Mouse (Mus musculus): ENCODE data around the gene Amhr2. TPM values are rescaled to one million over a fixed set of nuclear protein-coding genes. Genes with fewer than 3 reads are reported as not detected.

Gene Amhr2
- polyA plus RNA-seq, 1 experiment from 2014 or later = 0.10 TPM

DNA sequence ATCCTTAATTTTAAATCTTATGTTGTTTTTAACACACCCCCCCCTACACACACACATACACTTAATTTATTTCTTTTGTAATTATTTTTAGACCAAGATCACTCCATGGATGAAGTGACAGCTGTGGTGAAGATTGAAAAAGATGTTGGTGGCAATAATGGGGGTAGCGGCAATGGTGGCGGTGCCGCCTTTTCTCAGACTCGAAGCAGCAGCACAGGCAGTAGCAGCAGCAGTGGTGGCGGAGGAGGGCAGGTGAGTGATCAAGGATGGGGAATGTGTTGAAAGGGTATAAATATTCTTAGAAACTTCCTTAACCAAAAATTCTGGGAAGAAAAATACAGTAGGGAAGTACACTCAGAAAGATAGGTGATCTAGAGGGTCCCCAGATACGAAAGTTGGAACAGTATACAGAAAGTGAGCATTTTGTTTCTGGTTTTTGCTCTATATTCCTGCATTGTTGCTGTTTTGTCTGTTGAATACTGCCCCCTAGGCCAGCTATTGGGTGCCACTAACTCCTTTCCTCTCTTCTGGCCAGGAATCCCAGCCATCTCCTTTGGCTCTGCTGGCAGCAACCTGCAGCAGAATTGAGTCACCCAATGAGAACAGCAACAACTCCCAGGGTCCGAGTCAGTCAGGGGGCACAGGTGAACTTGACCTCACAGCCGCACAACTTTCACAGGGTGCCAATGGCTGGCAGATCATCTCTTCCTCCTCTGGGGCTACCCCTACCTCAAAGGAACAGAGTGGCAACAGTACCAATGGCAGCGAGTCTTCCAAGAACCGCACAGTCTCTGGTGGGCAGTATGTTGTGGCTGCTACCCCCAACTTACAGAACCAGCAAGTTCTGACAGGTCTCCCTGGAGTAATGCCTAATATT is 37.2 kb upstream of the Amhr2 start:
- DNase-seq (ENCODE audit: low spot score) = no peak
- no peaks in the 10 kb centered on the region; the same call in 1 of the 2 replicates for H3K9me3 ChIP-seq (replicated peaks)
- H3K36me3 ChIP-seq = peaks cover 54% of the 10 kb centered on the region
- H3K27ac ChIP-seq (replicated peaks) = no peak overlapping the region
- no peaks in the 10 kb centered on the region for H3K27me3 ChIP-seq (ENCODE audit: low read depth, poor library complexity, severe bottlenecking)
- peak overlapping the region; percentile 16; the same call in 1 of the 2 replicates for H3K4me3 ChIP-seq
- WGBS = 96% methylated on average over 10 of the region's 10 CpGs
- H3K4me1 ChIP-seq = peaks cover 53% of the 10 kb centered on the region

DNA sequence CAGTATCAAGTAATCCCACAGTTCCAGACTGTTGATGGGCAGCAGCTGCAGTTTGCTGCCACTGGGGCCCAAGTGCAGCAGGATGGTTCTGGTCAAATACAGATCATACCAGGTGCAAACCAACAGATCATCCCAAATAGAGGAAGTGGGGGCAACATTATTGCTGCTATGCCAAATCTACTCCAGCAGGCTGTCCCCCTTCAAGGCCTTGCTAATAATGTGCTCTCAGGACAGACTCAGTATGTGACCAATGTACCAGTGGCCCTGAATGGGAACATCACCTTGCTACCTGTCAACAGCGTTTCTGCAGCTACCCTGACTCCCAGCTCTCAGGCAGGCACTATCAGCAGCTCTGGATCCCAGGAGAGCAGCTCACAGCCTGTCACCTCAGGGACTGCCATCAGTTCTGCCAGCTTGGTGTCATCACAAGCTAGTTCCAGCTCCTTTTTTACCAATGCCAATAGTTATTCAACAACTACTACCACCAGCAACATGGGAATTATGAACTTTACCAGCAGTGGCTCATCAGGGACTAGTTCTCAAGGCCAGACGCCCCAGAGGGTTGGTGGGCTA is 36.5 kb upstream of the Amhr2 start:
- H3K27me3 ChIP-seq (ENCODE audit: low read depth, poor library complexity, severe bottlenecking) = no peaks in the 10 kb centered on the region
- no peaks in the 10 kb centered on the region; the same call in 1 of the 2 replicates for H3K9me3 ChIP-seq (replicated peaks)
- 92% methylated on average over 2 of the region's 2 CpGs for WGBS
- peaks cover 62% of the 10 kb centered on the region for H3K36me3 ChIP-seq
- peak overlapping the region; percentile 18; the same call in 1 of the 2 replicates for H3K4me3 ChIP-seq
- no peak overlapping the region for H3K27ac ChIP-seq (replicated peaks)
- H3K4me1 ChIP-seq = peaks cover 53% of the 10 kb centered on the region
- DNase-seq (ENCODE audit: low spot score) = no peak

DNA sequence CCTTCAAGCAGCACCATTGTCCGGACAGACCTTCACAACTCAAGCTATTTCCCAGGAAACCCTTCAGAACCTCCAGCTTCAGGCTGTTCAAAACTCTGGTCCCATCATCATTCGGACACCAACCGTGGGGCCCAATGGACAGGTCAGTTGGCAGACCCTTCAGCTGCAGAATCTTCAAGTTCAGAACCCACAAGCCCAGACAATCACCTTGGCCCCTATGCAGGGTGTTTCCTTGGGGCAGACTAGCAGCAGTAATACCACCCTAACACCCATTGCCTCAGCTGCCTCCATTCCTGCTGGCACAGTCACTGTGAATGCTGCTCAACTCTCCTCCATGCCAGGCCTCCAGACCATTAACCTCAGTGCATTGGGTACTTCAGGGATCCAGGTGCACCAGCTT is 35.9 kb upstream of the Amhr2 start:
- Histone ChIP-seq H3K27ac (replicated peaks) (no peak overlapping the region), H3K36me3 (peaks cover 68% of the 10 kb centered on the region), H3K4me1 (peaks cover 53% of the 10 kb centered on the region), H3K27me3 (ENCODE audit: low read depth, poor library complexity, severe bottlenecking) (no peaks in the 10 kb centered on the region), H3K9me3 (replicated peaks) (no peaks in the 10 kb centered on the region; the same call in 1 of the 2 replicates), H3K4me3 (peak overlapping the region; percentile 18; the same call in 1 of the 2 replicates)
- no peak for DNase-seq (ENCODE audit: low spot score)
- WGBS = 96% methylated on average over 3 of the region's 3 CpGs

DNA sequence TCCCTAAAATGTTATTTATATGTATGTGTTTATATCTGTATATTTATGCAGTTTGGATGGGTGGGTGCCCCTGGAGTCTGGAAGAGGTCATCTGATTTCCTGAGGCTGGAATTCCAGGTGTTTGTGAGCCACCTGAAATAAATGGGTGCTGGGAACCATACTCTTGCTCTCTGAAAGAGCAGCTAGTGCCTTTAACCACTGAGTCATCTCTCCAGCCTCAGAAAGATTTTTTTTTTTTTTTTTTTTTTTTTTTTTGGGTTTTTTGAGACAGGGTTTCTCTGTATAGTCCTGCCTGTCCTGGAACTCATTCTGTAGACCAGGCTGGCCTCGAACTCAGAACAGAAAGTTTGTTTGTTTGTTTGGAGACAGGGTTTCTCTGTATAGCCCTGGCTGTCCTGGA is 34.1 kb upstream of the Amhr2 start:
- no peaks in the 10 kb centered on the region for H3K27me3 ChIP-seq (ENCODE audit: low read depth, poor library complexity, severe bottlenecking)
- peaks cover 46% of the 10 kb centered on the region for H3K4me1 ChIP-seq
- H3K36me3 ChIP-seq = peaks cover 86% of the 10 kb centered on the region
- H3K9me3 ChIP-seq (replicated peaks) = no peaks in the 10 kb centered on the region; the same call in 1 of the 2 replicates
- H3K4me3 ChIP-seq = peak overlapping the region; percentile 18; the same call in 1 of the 2 replicates
- H3K27ac ChIP-seq (replicated peaks) = no peak overlapping the region
- no peak for DNase-seq (ENCODE audit: low spot score)
- WGBS = 97% methylated on average over 1 of the region's 1 CpGs

- peaks cover 99% of the 10 kb centered on the region for H3K36me3 ChIP-seq
These were observed 31.5 kb upstream of the Amhr2 start for GRCm38 (mm10) chr15:102413687-102414086.

DNA sequence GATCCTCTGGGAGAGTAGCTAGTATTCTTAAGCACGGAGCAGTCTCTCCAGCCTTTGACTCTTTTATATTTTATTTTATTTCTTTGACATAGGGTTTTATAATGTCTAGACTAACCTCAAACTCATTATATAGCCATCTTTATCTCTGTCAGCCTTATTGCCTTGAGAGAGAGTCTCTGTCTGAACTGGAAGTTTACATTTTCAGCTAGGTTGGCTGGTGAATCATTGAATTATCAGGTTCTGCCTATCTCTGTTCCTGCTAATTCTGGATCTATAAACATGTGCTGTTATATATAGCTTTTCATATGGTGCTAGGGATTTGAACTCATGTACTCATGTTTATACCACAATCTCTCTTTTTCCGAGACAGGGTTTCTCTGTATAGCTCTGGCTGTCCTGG is 27.6 kb upstream of the Amhr2 start:
- H3K9me3 ChIP-seq (replicated peaks) = no peaks in the 10 kb centered on the region; the same call in 1 of the 2 replicates
- 93% methylated on average over 2 of the region's 2 CpGs for WGBS
- peaks cover 87% of the 10 kb centered on the region for H3K36me3 ChIP-seq
- H3K4me1 ChIP-seq = no peaks in the 10 kb centered on the region
- H3K27ac ChIP-seq (replicated peaks) = no peak overlapping the region
- no peaks in the 10 kb centered on the region for H3K27me3 ChIP-seq (ENCODE audit: low read depth, poor library complexity, severe bottlenecking)
- no peak for DNase-seq (ENCODE audit: low spot score)
- no peak overlapping the region for H3K4me3 ChIP-seq

More at GRCm38 (mm10) chr15:102413687-102414086, 31.5 kb upstream of the Amhr2 start:
- DNase-seq (ENCODE audit: low spot score) = no peak
- H3K27ac ChIP-seq (replicated peaks) = no peak overlapping the region
- no peak overlapping the region for H3K4me3 ChIP-seq
- no peaks in the 10 kb centered on the region for H3K27me3 ChIP-seq (ENCODE audit: low read depth, poor library complexity, severe bottlenecking)
- peaks cover 23% of the 10 kb centered on the region for H3K4me1 ChIP-seq
- H3K9me3 ChIP-seq (replicated peaks) = no peaks in the 10 kb centered on the region; the same call in 1 of the 2 replicates

GRCm38 (mm10) chr15:102420986-102421385 is 24.2 kb upstream of the Amhr2 start:
- WGBS = 54% methylated on average over 1 of the region's 1 CpGs
- Histone ChIP-seq H3K9me3 (replicated peaks) (no peaks in the 10 kb centered on the region), H3K4me3 (no peak overlapping the region), H3K27me3 (ENCODE audit: low read depth, poor library complexity, severe bottlenecking) (no peaks in the 10 kb centered on the region), H3K36me3 (peaks cover 86% of the 10 kb centered on the region), H3K27ac (replicated peaks) (no peak overlapping the region), H3K4me1 (no peaks in the 10 kb centered on the region)
- no peak for DNase-seq (ENCODE audit: low spot score)

DNA sequence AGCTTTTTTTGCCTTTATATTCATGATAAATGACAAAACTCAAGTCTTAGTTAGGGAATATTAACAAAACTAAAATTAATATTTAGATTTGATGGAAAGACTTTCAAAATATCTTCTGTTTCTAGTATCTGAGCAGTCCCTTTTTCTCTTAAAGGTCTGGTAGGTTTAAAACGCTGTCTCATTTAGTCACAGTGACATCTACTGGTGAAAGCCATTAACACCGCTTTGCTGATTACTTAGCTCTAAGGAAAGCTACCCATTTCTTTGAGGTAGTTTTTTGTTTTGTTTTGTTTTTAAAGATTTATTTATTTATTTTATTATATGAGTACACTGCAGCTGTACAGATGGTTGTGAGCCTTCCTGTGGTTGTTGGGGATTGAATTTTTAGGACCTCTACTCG is 23.7 kb upstream of the Amhr2 start:
- H3K27ac ChIP-seq (replicated peaks) = no peak overlapping the region
- 64% methylated on average over 3 of the region's 3 CpGs for WGBS
- no peaks in the 10 kb centered on the region for H3K9me3 ChIP-seq (replicated peaks)
- H3K4me3 ChIP-seq = no peak overlapping the region
- no peaks in the 10 kb centered on the region for H3K4me1 ChIP-seq
- H3K36me3 ChIP-seq = peaks cover 87% of the 10 kb centered on the region
- no peak for DNase-seq (ENCODE audit: low spot score)
- no peaks in the 10 kb centered on the region for H3K27me3 ChIP-seq (ENCODE audit: low read depth, poor library complexity, severe bottlenecking)

DNA sequence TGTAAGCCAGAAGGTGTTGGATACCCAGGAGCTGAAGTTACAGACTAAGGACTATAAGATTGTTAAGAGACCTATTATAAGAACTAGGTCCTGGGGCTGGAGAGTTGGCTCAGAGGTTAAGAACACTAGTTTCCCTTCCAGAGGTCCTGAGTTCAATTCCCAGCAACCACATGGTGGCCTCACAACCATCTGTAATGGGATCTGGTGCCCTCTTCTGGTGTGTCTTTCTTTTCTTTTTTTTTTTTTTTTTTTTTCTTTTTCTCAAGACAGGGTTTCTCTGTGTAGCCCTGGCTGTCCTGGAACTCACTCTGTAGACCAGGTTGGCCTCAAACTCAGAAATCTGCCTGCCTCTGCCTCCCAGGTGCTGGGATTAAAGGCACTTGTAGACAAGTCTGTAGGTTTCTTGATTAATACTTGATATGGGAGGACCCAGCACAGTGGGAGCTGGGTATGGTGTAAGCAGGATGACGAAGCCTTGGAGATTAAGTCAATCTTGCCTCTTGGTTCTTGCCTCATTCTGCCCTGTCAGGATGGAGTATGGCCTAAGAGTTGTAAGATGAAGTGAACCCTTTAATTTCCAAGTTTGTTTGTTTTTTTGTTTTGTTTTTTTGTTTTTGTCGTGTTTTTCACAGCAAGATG is 21.4 kb upstream of the Amhr2 start:
- DNase-seq (ENCODE audit: low spot score) = no peak
- H3K36me3 ChIP-seq = peaks cover 86% of the 10 kb centered on the region
- H3K4me1 ChIP-seq = no peaks in the 10 kb centered on the region
- 92% methylated on average over 2 of the region's 2 CpGs for WGBS
- H3K4me3 ChIP-seq = no peak overlapping the region
- H3K27ac ChIP-seq (replicated peaks) = no peak overlapping the region
- no peaks in the 10 kb centered on the region for H3K27me3 ChIP-seq (ENCODE audit: low read depth, poor library complexity, severe bottlenecking)
- no peaks in the 10 kb centered on the region for H3K9me3 ChIP-seq (replicated peaks)

GRCm38 (mm10) chr15:102424657-102425056 is 20.5 kb upstream of the Amhr2 start:
- H3K27me3 ChIP-seq (ENCODE audit: low read depth, poor library complexity, severe bottlenecking) = no peaks in the 10 kb centered on the region
- H3K4me1 ChIP-seq = no peaks in the 10 kb centered on the region
- DNase-seq (ENCODE audit: low spot score) = no peak
- H3K9me3 ChIP-seq (replicated peaks) = no peaks in the 10 kb centered on the region
- 91% methylated on average over 2 of the region's 2 CpGs for WGBS
- peaks cover 86% of the 10 kb centered on the region for H3K36me3 ChIP-seq
- H3K4me3 ChIP-seq = no peak overlapping the region
- H3K27ac ChIP-seq (replicated peaks) = no peak overlapping the region

- Histone ChIP-seq H3K4me1 (no peaks in the 10 kb centered on the region), H3K27me3 (ENCODE audit: low read depth, poor library complexity, severe bottlenecking) (no peaks in the 10 kb centered on the region), H3K36me3 (peaks cover 96% of the 10 kb centered on the region), H3K4me3 (no peak overlapping the region), H3K27ac (replicated peaks) (no peak overlapping the region), H3K9me3 (replicated peaks) (no peaks in the 10 kb centered on the region)
- WGBS = 95% methylated on average over 1 of the region's 1 CpGs
- DNase-seq (ENCODE audit: low spot score) = no peak
These were observed 18.2 kb upstream of the Amhr2 start for GRCm38 (mm10) chr15:102426963-102427362.

DNA sequence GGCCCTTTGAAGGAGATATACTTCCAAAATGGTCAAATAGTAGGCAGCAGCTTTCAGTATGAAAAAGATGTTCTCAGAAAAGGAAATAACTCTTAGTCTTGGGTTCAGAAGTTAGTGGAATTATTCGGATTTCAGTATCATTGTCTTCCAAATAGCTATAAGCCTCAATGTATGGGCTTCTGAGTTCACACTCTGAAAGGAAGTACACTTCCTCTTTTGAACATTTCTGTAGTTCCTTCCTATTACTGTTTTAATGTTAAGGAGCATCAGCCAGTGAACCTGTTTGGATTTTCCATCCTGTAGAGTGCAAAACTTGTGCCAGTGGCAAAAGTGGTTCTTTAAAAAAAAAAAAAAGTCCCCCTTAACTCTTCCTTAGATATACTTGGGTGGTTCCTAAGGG is 13.1 kb upstream of the Amhr2 start:
- H3K9me3 ChIP-seq (replicated peaks) = no peaks in the 10 kb centered on the region
- no peaks in the 10 kb centered on the region for H3K4me1 ChIP-seq
- no peak overlapping the region for H3K4me3 ChIP-seq
- peaks cover 95% of the 10 kb centered on the region for H3K36me3 ChIP-seq
- H3K27me3 ChIP-seq (ENCODE audit: low read depth, poor library complexity, severe bottlenecking) = no peaks in the 10 kb centered on the region
- WGBS = 92% methylated on average over 1 of the region's 1 CpGs
- no peak overlapping the region for H3K27ac ChIP-seq (replicated peaks)
- no peak for DNase-seq (ENCODE audit: low spot score)

DNA sequence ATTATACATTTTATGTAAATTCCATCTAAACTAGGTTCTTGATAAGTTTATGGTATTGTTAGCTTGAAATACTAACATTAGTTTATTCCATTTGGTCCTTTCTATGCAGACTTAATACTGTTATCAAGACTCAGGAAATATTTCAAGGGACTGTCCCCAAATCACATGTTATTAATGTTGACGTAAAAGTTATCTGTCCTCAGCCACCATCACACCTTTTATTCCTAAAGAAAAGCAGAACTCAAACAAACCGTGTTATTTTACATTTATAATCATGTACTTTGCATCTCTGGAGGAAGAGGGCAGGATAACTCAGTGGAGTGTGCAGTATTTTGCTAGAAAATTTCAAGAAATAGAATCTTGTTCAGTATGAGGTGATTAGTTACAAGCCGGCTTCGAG is 12.0 kb upstream of the Amhr2 start:
- no peak for DNase-seq (ENCODE audit: low spot score)
- Histone ChIP-seq H3K9me3 (replicated peaks) (no peaks in the 10 kb centered on the region), H3K27ac (replicated peaks) (no peak overlapping the region), H3K4me3 (no peak overlapping the region), H3K27me3 (ENCODE audit: low read depth, poor library complexity, severe bottlenecking) (no peaks in the 10 kb centered on the region), H3K36me3 (peaks cover 91% of the 10 kb centered on the region), H3K4me1 (no peaks in the 10 kb centered on the region)
- 96% methylated on average over 4 of the region's 4 CpGs for WGBS

Data from midbrain, embryonic 10.5 days (tissue).